Mouse (Mus musculus) G1E (cell line): Measurements from ENCODE around the gene Mfsd12. TPM values are rescaled to one million over a fixed set of nuclear protein-coding genes. Genes with fewer than 3 reads are reported as not detected.

Source experiments
- ATAC-seq: 2 replicates; pipeline ENCODE4 v1.8.0; 2016; ENCODE audit warnings: mild to moderate bottlenecking; ENCODE audit not compliant: insufficient number of reproducible peaks, poor library complexity, low FRiP score, severe bottlenecking; ENCODE audit errors: extremely low read depth
- DNase-seq: peaks from one replicate; pipeline ENCODE4 v3.0.0; 2012; ENCODE audit warnings: low spot score
- H3K27me3 ChIP-seq: 2 replicates; pipeline ENCODE4 v1.6.1; 2012; ENCODE audit warnings: mild to moderate bottlenecking, low read length, inconsistent platforms; ENCODE audit not compliant: insufficient read depth
- H3K36me3 ChIP-seq: replicated peaks from 2 replicates; pipeline ENCODE3; 2012; ENCODE audit warnings: mild to moderate bottlenecking, inconsistent platforms
- H3K4me1 ChIP-seq: 2 replicates; pipeline ENCODE4 v1.6.1; 2012; ENCODE audit warnings: low read depth, low read length, inconsistent platforms, mixed read lengths; ENCODE audit not compliant: insufficient read depth
- H3K4me3 ChIP-seq: 2 replicates; pipeline ENCODE4 v1.5.1; 2012; ENCODE audit warnings: low read depth, mild to moderate bottlenecking, inconsistent platforms, low read length, moderate library complexity, mixed read lengths
- H3K9me3 ChIP-seq: replicated peaks from 2 replicates; pipeline ENCODE4 v1.6.1; 2012; ENCODE audit warnings: inconsistent platforms
- CTCF ChIP-seq: IDR thresholded peaks from 2 replicates; pipeline ENCODE4 v1.5.1; 2012; ENCODE audit warnings: low read depth, low read length, inconsistent platforms, mixed read lengths
- GATA1 ChIP-seq: IDR thresholded peaks from 2 replicates; pipeline ENCODE4 v1.6.1; 2012; ENCODE audit warnings: borderline replicate concordance, low read length, inconsistent platforms, mixed read lengths
- GATA2 ChIP-seq: IDR thresholded peaks from 2 replicates; pipeline ENCODE4 v1.6.1; 2012; ENCODE audit warnings: low read depth, low read length, inconsistent platforms, borderline replicate concordance
- POLR2AphosphoS5 ChIP-seq: IDR thresholded peaks from 2 replicates; pipeline ENCODE4 v1.6.1; 2012; ENCODE audit warnings: low read depth, low read length, inconsistent platforms; ENCODE audit not compliant: insufficient replicate concordance
- TAL1 ChIP-seq: conservative IDR thresholded peaks from 2 replicates; pipeline ENCODE4 v1.6.1; 2012; ENCODE audit warnings: low read depth, low read length, inconsistent platforms, mixed read lengths
- polyA plus RNA-seq: library from polyadenylated mRNA; stranded (reverse); fragments of >175 nt; gene quantifications from 2 replicates; pipeline ENCODE4 v1.2.3, GENCODE M21; 2012
- total RNA-seq, 2 experiments: library from RNA; stranded (forward) in 1 of 2; stranded (reverse) in 1 of 2; fragments of 200-1000 nt in 1 of 2; fragments of >200 nt in 1 of 2; fragmentation: Nextera tagmentation in 1 of 2; gene quantifications; 2 replicates each; pipeline ENCODE4 v1.2.3; 2014 to 2017

The Mfsd12 gene
- 14.3 and 14.4 TPM in 2 replicates for total RNA-seq (2014; fragmentation: Nextera tagmentation)
- 13.1 and 14.6 TPM in 2 replicates for total RNA-seq (2017)
- polyA plus RNA-seq, result 46.7 and 48.2 TPM in 2 replicates

DNA sequence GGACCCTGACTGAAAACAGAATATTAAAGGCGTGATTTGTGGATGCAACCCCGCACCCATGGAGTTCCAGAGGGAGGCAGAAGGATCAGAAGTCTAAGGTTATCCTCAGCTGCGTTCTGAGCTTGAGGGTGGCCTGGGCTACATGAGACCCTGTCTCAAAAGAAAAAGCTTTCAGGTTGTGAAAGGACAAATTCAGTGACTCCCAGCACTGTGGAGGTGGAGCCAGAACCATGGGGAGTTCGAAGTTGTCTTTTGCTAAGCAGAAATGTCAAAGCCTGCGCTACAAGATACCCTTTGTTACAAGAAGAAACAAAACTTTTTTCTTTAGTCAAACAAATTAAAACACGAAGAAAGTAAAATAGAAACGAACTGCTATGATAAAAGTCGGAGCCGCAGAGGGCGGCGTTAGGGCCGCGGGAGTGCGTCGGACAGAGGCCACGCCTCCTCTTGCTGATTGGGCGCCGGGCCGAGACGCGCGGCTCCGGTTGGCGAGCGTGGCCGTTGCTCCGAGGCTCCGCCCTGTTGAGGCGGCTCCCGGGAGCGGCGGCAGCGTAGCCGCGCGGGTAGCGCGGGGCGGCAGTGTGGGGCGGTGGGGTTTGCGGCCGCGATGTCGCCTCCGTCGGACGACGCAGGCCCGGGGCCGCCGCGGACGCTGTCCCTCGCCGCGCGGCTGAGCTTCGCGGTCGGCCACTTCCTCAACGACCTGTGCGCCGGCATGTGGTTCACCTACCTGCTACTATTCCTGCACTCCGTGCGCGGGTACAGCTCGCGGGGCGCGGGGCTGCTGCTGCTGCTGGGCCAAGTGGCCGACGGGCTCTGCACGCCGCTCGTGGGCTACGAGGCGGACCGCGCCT lies at the start of gene Mfsd12:
Mfsd12 (plus strand) TSS at position 501 of the 854 bp plus-strand sequence.
- DNase-seq (peak; percentile 94), ATAC-seq (peak; percentile 55)
- Histone ChIP-seq H3K4me1 (peaks cover 82% of the 10 kb centered on the region), H3K9me3 (no peaks in the 10 kb centered on the region), H3K4me3 (peak within 1 kb of the TSS; percentile 88), H3K27me3 (no peaks in the 10 kb centered on the region), H3K36me3 (peaks cover 37% of the 10 kb centered on the region)
- TF ChIP-seq TAL1 (no peak), POLR2AphosphoS5 (no peak)

DNA sequence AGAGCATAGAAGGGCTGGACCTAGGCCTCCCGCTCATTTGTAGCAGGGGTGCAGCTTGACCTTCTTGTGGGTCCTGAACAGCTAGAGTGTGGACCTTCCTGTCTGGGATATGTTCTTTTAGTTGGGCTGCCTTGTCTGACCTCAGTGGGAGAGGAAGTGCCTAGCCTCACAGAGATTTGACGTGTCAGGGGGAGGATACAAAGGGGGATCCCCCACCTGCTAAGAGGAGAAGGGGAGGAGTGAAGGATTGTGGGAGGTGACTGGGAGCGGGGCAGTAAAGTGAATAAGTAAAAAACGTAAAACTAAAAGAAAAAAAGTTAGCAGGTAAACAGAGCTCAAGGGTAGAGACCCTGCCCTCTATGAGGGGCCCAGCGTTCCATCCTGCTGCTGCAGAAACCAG lies 47.7 kb upstream of the Mfsd12 start:
- DNase-seq (no peak), ATAC-seq (no peak)
- Histone ChIP-seq H3K4me3 (no peak overlapping the region), H3K9me3 (no peaks in the 10 kb centered on the region), H3K27me3 (no peaks in the 10 kb centered on the region), H3K36me3 (peaks cover 99% of the 10 kb centered on the region), H3K4me1 (peaks cover 60% of the 10 kb centered on the region)
- TF ChIP-seq CTCF, result no peak
- TF ChIP-seq GATA2, result no peak
- no peak for TF ChIP-seq TAL1
- TF ChIP-seq POLR2AphosphoS5, result no peak
- no peak for TF ChIP-seq GATA1

GRCm38 (mm10) chr10:81313581-81313980 lies 43.7 kb upstream of the Mfsd12 start:
- peaks cover 100% of the 10 kb centered on the region for H3K36me3 ChIP-seq
- TF ChIP-seq GATA1 (no peak), CTCF (no peak), TAL1 (no peak), POLR2AphosphoS5 (no peak), GATA2 (no peak)

DNA sequence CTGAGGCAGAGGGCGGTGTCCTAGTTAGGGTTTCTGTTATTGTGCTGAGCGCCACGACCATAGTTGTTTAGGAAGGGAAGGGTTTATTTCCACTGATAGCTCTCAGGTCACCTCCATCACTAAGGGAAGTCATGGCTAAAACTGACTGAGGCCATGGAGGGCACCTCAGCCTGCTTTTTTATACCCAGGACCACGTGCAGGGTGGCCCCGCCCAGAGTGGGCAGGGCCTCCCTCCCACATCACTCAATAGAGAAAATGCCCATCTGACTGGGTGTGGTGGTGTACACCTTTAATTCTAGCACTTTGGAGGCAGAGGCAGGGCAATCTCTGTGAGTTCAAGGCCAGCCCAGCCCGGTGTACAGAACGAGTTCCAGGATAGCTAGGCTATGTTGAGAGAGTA lies 43.1 kb upstream of the Mfsd12 start:
- no peak overlapping the region for H3K4me3 ChIP-seq
- H3K27me3 ChIP-seq, result no peaks in the 10 kb centered on the region
- TF ChIP-seq GATA1, result no peak
- TF ChIP-seq CTCF, result no peak
- no peak for TF ChIP-seq GATA2
- no peak for TF ChIP-seq POLR2AphosphoS5
- TF ChIP-seq TAL1, result no peak
- peaks cover 71% of the 10 kb centered on the region for H3K4me1 ChIP-seq
- H3K9me3 ChIP-seq, result no peaks in the 10 kb centered on the region
- no peak for DNase-seq
- ATAC-seq, result no peak
- peaks cover 100% of the 10 kb centered on the region for H3K36me3 ChIP-seq

More at GRCm38 (mm10) chr10:81313581-81313980, 43.7 kb upstream of the Mfsd12 start:
- no peaks in the 10 kb centered on the region for H3K27me3 ChIP-seq
- H3K4me1 ChIP-seq, result peaks cover 69% of the 10 kb centered on the region
- no peak overlapping the region for H3K4me3 ChIP-seq
- no peak for DNase-seq
- no peak for ATAC-seq
- no peaks in the 10 kb centered on the region for H3K9me3 ChIP-seq

GRCm38 (mm10) chr10:81315587-81315986 lies 41.7 kb upstream of the Mfsd12 start:
- Histone ChIP-seq H3K9me3 (no peaks in the 10 kb centered on the region), H3K27me3 (no peaks in the 10 kb centered on the region), H3K4me1 (peaks cover 78% of the 10 kb centered on the region), H3K36me3 (peaks cover 89% of the 10 kb centered on the region), H3K4me3 (no peak overlapping the region)
- ATAC-seq, result no peak
- no peak for TF ChIP-seq POLR2AphosphoS5
- no peak for TF ChIP-seq GATA2
- no peak for TF ChIP-seq TAL1
- TF ChIP-seq GATA1, result no peak
- no peak for TF ChIP-seq CTCF
- DNase-seq, result no peak

GRCm38 (mm10) chr10:81316338-81317060 lies 40.8 kb upstream of the Mfsd12 start:
- peak overlapping the region; percentile 49; the same call in 1 of the 2 replicates for H3K4me3 ChIP-seq
- peaks cover 80% of the 10 kb centered on the region for H3K36me3 ChIP-seq
- no peaks in the 10 kb centered on the region for H3K27me3 ChIP-seq
- no peak for TF ChIP-seq CTCF
- no peak for TF ChIP-seq GATA2
- TF ChIP-seq GATA1, result no peak
- TF ChIP-seq TAL1, result no peak
- TF ChIP-seq POLR2AphosphoS5, result no peak
- DNase-seq (peak; percentile 40), ATAC-seq (no peak)
- no peaks in the 10 kb centered on the region for H3K9me3 ChIP-seq
- H3K4me1 ChIP-seq, result peaks cover 69% of the 10 kb centered on the region
